Mouse (Mus musculus): ENCODE data around the gene Nudt17. TPM values are rescaled to one million over a fixed set of nuclear protein-coding genes. Genes with fewer than 3 reads are reported as not detected.
A peak's percentile ranks its signal among the peaks of the same experiment; 100 is the strongest.
"Not testable (repeated sequence)": the region's sequence is repeated elsewhere in the genome, so short reads cannot be mapped to it uniquely, and the experiment has no call there.

Nudt17 gene
- 6.8 TPM for polyA plus RNA-seq (2012; fragmentation: generic; extraction: Trizol)

DNA sequence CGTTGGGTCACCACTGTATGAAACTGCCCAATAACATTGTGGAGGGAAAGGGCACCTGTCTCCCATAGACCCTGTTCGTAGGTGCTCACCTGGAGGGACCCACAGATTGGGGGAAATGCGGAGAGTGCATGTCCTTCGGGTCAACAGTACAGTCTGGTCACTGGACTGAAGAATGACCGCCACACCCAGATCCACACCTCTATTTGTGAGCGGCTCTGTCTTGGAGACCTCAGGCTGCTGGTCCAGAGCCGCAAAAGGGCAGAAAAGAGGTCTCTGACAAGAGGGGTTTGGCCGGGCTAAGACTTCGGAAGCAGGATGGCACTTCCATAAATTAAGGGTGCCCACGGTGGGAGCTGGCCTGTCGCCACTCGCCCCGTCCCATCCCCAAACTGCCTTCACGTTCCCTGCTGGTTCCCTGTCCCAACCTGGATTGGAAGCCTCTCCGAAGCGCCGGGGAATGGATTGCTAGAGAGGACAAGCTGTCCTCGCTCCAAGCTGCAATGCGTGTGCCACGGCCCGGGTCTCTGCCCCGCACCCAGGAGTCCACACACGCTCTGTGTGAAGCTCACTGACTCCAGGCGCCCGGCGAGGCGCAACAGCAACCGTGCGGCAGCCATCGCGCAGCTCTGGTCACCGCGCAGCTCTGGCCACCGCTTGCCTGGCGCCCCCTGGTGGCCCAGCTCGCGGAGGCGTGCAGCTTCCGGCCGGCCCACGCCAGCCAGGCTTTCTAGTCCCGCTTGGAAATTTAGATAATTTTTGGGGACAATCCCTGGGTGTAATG, at the start of gene Nudt17:
TSS of gene Nudt17 (minus strand) at position 660 of the 781 bp plus-strand sequence.
- Histone ChIP-seq H3K4me2 (ENCODE audit: low read depth) (peak within 1 kb of the TSS; percentile 92), H3K36me3 (ENCODE audit: control insufficient read depth, insufficient read depth) (peaks cover 14% of the 10 kb centered on the region), H3ac (ENCODE audit: control insufficient read depth, insufficient read length) (no peak within 1 kb of the TSS), H3K79me2 (ENCODE audit: control insufficient read depth, insufficient read depth) (no peaks in the 10 kb centered on the region), H3K27me3 (ENCODE audit: control insufficient read depth, insufficient read depth, insufficient read length) (no peaks in the 10 kb centered on the region), H3K4me3 (peak within 1 kb of the TSS; percentile 19)
- TF ChIP-seq CEBPB (IDR thresholded peaks at IDR 0.05; ENCODE audit: insufficient read depth, poor library complexity, severe bottlenecking) (no peak), TCF3 (IDR thresholded peaks at IDR 0.05; ENCODE audit: insufficient read length, low read depth) (no peak), SRF (IDR thresholded peaks at IDR 0.05; ENCODE audit: control insufficient read depth, insufficient read length, low read depth) (peak; percentile 19), POLR2A (IDR thresholded peaks at IDR 0.05; ENCODE audit: insufficient read length, low read depth) (peak; percentile 69), TCF12 (IDR thresholded peaks at IDR 0.05; ENCODE audit: insufficient read depth, poor library complexity, severe bottlenecking) (no peak), USF1 (IDR thresholded peaks at IDR 0.05; ENCODE audit: low read depth) (no peak), POLR2AphosphoS2 (IDR thresholded peaks at IDR 0.05; ENCODE audit: insufficient read length, low read depth) (peak; percentile 78), E2F4 (IDR thresholded peaks at IDR 0.05; ENCODE audit: insufficient read depth) (no peak), MYOD1 (IDR thresholded peaks at IDR 0.05; ENCODE audit: control insufficient read depth in 1 of 3, insufficient read length in 2 of 3, low read depth in 2 of 3) (peak in 1 of 3 experiments; percentile 34)

DNA sequence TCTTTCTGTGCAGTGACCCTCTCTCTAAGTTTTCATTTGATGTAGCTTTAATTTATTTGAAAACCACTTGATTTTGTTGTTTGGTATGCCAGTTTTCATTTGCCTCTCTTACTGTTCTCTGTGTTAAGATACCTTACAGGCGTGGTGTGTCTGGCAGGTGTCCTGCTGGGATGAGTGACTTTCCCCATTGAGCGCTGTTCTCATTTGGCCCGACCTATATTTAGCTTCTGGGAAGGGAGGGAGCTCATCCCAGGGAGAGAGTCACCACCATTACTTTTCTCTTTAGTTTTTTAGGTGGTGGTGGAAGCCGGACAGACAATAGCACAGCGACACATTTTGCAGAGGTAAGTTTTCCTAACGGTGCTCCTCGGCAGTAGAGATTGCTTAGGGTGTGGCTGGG, 49.3 kb upstream of the Nudt17 start:
- H3K79me2 ChIP-seq (ENCODE audit: control insufficient read depth, insufficient read depth), result peaks cover 3% of the 10 kb centered on the region
- H3ac ChIP-seq (ENCODE audit: control insufficient read depth, insufficient read length), result no peak overlapping the region
- H3K4me2 ChIP-seq (ENCODE audit: low read depth), result peak overlapping the region; percentile 18
- no peaks in the 10 kb centered on the region for H3K27me3 ChIP-seq (ENCODE audit: control insufficient read depth, insufficient read depth, insufficient read length)
- H3K36me3 ChIP-seq (ENCODE audit: control insufficient read depth, insufficient read depth), result peaks cover 8% of the 10 kb centered on the region
- peak in 1 of 3 experiments; percentile 24 for TF ChIP-seq MYOD1 (IDR thresholded peaks at IDR 0.05; ENCODE audit: control insufficient read depth in 1 of 3, insufficient read length in 2 of 3, low read depth in 2 of 3)
- no peak for TF ChIP-seq MYOG (IDR thresholded peaks at IDR 0.05; ENCODE audit: control insufficient read depth in 1 of 3, insufficient read depth in 1 of 3, insufficient read length in 2 of 3, low read depth in 2 of 3)
- no peak overlapping the region for H3K4me3 ChIP-seq

DNA sequence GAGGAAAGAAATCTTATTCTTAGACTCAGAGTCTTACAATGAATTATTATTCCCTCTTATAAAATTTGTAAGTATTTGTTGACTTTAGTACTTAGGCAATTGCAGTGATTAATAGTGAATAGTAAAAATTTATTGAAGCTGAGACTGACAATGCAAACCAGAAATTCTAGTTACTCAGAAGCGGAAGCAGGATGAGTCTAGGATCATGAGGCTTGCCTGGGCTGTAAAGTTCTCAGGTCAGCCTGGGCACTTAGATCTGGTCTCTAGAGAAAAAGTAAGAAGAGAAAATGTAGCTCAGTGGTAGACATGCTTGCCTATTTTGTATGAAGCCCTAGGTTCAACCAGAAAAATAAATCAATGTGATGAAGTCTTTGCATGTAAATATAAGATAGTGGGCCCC, 47.6 kb upstream of the Nudt17 start:
- Histone ChIP-seq H3K27me3 (ENCODE audit: control insufficient read depth, insufficient read depth, insufficient read length) (no peaks in the 10 kb centered on the region), H3K36me3 (ENCODE audit: control insufficient read depth, insufficient read depth) (peaks cover 8% of the 10 kb centered on the region), H3K4me3 (no peak overlapping the region), H3K79me2 (ENCODE audit: control insufficient read depth, insufficient read depth) (no peaks in the 10 kb centered on the region), H3ac (ENCODE audit: control insufficient read depth, insufficient read length) (no peak overlapping the region), H3K4me2 (ENCODE audit: low read depth) (no peak overlapping the region)
- TF ChIP-seq MAX (IDR thresholded peaks at IDR 0.05; ENCODE audit: low read depth), result no peak
- TF ChIP-seq POLR2AphosphoS2 (IDR thresholded peaks at IDR 0.05; ENCODE audit: insufficient read length, low read depth), result no peak
- TF ChIP-seq TCF12 (IDR thresholded peaks at IDR 0.05; ENCODE audit: insufficient read depth, poor library complexity, severe bottlenecking), result no peak
- TF ChIP-seq REST (IDR thresholded peaks at IDR 0.05; ENCODE audit: insufficient read depth, insufficient read length), result no peak
- TF ChIP-seq SRF (IDR thresholded peaks at IDR 0.05; ENCODE audit: control insufficient read depth, insufficient read length, low read depth), result no peak
- TF ChIP-seq E2F4 (IDR thresholded peaks at IDR 0.05; ENCODE audit: insufficient read depth), result no peak
- no peak for TF ChIP-seq USF1 (IDR thresholded peaks at IDR 0.05; ENCODE audit: low read depth)
- no peak for TF ChIP-seq MYOD1 (IDR thresholded peaks at IDR 0.05; ENCODE audit: control insufficient read depth in 1 of 3, insufficient read length in 2 of 3, low read depth in 2 of 3)
- TF ChIP-seq POLR2A (IDR thresholded peaks at IDR 0.05; ENCODE audit: insufficient read length, low read depth), result no peak

DNA sequence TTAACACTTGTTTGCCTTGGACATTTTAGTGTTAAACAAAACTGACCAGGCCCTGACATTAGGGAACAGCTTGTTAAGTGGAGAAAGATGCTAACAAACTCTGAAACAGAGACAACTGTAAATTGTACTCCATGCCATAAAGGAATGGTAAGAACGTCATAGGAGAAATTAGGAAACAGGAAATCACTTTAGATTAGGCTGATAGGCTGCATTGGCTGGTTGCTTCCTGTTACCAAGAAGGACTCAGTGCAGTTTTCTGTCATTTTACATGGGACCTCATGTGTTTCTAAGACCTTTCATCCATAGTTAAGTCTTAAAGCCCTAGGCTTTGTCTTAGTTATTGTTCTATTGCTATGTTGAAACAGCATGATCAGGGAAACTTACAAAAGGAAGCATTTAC, 38.5 kb upstream of the Nudt17 start:
- TF ChIP-seq MYOD1 (IDR thresholded peaks at IDR 0.05; ENCODE audit: control insufficient read depth in 1 of 3, insufficient read length in 2 of 3, low read depth in 2 of 3) (no peak), POLR2AphosphoS2 (IDR thresholded peaks at IDR 0.05; ENCODE audit: insufficient read length, low read depth) (no peak), TCF12 (IDR thresholded peaks at IDR 0.05; ENCODE audit: insufficient read depth, poor library complexity, severe bottlenecking) (no peak), TCF3 (IDR thresholded peaks at IDR 0.05; ENCODE audit: insufficient read length, low read depth) (no peak), REST (IDR thresholded peaks at IDR 0.05; ENCODE audit: insufficient read depth, insufficient read length) (no peak), E2F4 (IDR thresholded peaks at IDR 0.05; ENCODE audit: insufficient read depth) (no peak), CEBPB (IDR thresholded peaks at IDR 0.05; ENCODE audit: insufficient read depth, poor library complexity, severe bottlenecking) (no peak), SRF (IDR thresholded peaks at IDR 0.05; ENCODE audit: control insufficient read depth, insufficient read length, low read depth) (no peak), USF1 (IDR thresholded peaks at IDR 0.05; ENCODE audit: low read depth) (no peak), MYOG (IDR thresholded peaks at IDR 0.05; ENCODE audit: control insufficient read depth in 1 of 3, insufficient read depth in 1 of 3, insufficient read length in 2 of 3, low read depth in 2 of 3) (no peak), MAX (IDR thresholded peaks at IDR 0.05; ENCODE audit: low read depth) (no peak), POLR2A (IDR thresholded peaks at IDR 0.05; ENCODE audit: insufficient read length, low read depth) (no peak)

DNA sequence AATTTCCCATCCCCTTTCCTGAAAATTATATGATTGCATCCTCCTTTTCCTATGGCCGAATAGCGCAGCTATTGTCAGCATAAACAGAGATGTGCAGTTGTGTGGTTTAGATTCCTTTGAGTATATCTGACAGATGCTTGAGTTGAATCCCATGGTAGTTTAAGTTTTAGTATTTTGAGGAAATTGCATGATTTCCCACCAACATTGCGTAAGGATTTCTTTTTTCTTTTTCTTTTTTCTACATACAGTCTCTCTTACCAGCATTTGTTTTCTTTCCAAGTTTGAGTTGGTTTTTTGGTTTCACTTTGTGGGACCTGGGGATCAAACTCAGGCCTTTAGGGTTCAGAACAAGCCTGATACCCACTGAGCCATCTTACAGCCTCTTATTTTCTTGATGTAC, 36.0 kb upstream of the Nudt17 start:
- Histone ChIP-seq H3K4me2 (ENCODE audit: low read depth) (no peak overlapping the region), H3ac (ENCODE audit: control insufficient read depth, insufficient read length) (no peak overlapping the region), H3K36me3 (ENCODE audit: control insufficient read depth, insufficient read depth) (no peaks in the 10 kb centered on the region), H3K79me2 (ENCODE audit: control insufficient read depth, insufficient read depth) (peaks cover 68% of the 10 kb centered on the region), H3K27me3 (ENCODE audit: control insufficient read depth, insufficient read depth, insufficient read length) (no peaks in the 10 kb centered on the region), H3K4me3 (no peak overlapping the region)
- TF ChIP-seq REST (IDR thresholded peaks at IDR 0.05; ENCODE audit: insufficient read depth, insufficient read length) (no peak), MYOD1 (IDR thresholded peaks at IDR 0.05; ENCODE audit: control insufficient read depth in 1 of 3, insufficient read length in 2 of 3, low read depth in 2 of 3) (no peak), USF1 (IDR thresholded peaks at IDR 0.05; ENCODE audit: low read depth) (no peak), E2F4 (IDR thresholded peaks at IDR 0.05; ENCODE audit: insufficient read depth) (no peak), MAX (IDR thresholded peaks at IDR 0.05; ENCODE audit: low read depth) (no peak), MYOG (IDR thresholded peaks at IDR 0.05; ENCODE audit: control insufficient read depth in 1 of 3, insufficient read depth in 1 of 3, insufficient read length in 2 of 3, low read depth in 2 of 3) (no peak), SRF (IDR thresholded peaks at IDR 0.05; ENCODE audit: control insufficient read depth, insufficient read length, low read depth) (no peak), CEBPB (IDR thresholded peaks at IDR 0.05; ENCODE audit: insufficient read depth, poor library complexity, severe bottlenecking) (no peak), TCF3 (IDR thresholded peaks at IDR 0.05; ENCODE audit: insufficient read length, low read depth) (no peak)

More for the DNA sequence above, 38.5 kb upstream of the Nudt17 start:
- H3K27me3 ChIP-seq (ENCODE audit: control insufficient read depth, insufficient read depth, insufficient read length), result no peaks in the 10 kb centered on the region
- no peak overlapping the region for H3K4me2 ChIP-seq (ENCODE audit: low read depth)
- H3K4me3 ChIP-seq, result no peak overlapping the region
- H3K79me2 ChIP-seq (ENCODE audit: control insufficient read depth, insufficient read depth), result peaks cover 51% of the 10 kb centered on the region
- no peaks in the 10 kb centered on the region for H3K36me3 ChIP-seq (ENCODE audit: control insufficient read depth, insufficient read depth)
- H3ac ChIP-seq (ENCODE audit: control insufficient read depth, insufficient read length), result no peak overlapping the region

DNA sequence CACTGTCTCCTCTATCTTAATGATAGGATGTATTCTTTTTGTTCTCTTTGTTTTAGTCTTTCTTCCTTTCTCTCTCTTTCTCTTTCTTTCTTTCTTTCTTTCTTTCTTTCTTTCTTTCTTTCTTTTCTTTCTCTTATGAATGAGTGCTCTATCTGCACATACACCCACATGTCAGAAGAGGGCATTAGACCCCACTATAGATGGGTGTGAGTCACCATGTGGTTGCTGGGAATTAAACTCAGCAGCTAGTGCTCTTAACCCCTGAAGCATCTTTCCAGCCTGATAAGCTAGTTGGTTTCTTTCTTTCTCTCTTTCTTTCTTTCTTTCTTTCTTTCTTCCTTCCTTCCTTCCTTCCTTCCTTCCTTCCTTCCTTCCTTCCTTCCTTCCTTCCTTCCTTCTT, 31.9 kb upstream of the Nudt17 start:
- H3K4me2 ChIP-seq (ENCODE audit: low read depth); H3K27me3 ChIP-seq (ENCODE audit: control insufficient read depth, insufficient read depth, insufficient read length); H3K4me3 ChIP-seq; H3ac ChIP-seq (ENCODE audit: control insufficient read depth, insufficient read length); H3K36me3 ChIP-seq (ENCODE audit: control insufficient read depth, insufficient read depth): not testable (repeated sequence)
- peaks cover 59% of the 10 kb centered on the region for H3K79me2 ChIP-seq (ENCODE audit: control insufficient read depth, insufficient read depth)

Data from myocyte (in vitro differentiated cells).